Mouse (Mus musculus) heart, adult 18-20 months (tissue): ENCODE measurements around the gene Fgf15. TPM values are rescaled to one million over a fixed set of nuclear protein-coding genes. Genes with fewer than 3 reads are reported as not detected.

ENCODE experiments used
- DNase-seq, 2 experiments: peaks; one replicate each; pipeline ENCODE4 v3.0.0; 2021 to 2022; ENCODE audit warnings: mixed read lengths in 1 of 2
- long read RNA-seq, 2 experiments: library from polyadenylated mRNA; stranded (forward); transcript quantifications; one replicate each; pipeline ENCODE4 v2.0.0; 2021
- total RNA-seq, 2 experiments: library from RNA; stranded (reverse); gene quantifications; 2 replicates each; pipeline ENCODE4 v1.2.3; 2021

Gene Fgf15
- not detected for total RNA-seq
- long read RNA-seq, experiment 1, result 0 reads
- long read RNA-seq, experiment 2, result 0 reads

- DNase-seq, result peak in 1 of 2 experiments; percentile 20
Observed at GRCm38 (mm10) chr7:144896294-144897218, at the start of gene Fgf15. Gene Fgf15 (plus strand): TSS chr7:144896531.

GRCm38 (mm10) chr7:144847067-144847466 is 49.3 kb upstream of the Fgf15 start, which contains the start of gene Fgf4:
Gene Fgf4 (plus strand): TSS chr7:144847367.
- DNase-seq, result no peak

GRCm38 (mm10) chr7:144851321-144851720 is 45.0 kb upstream of the Fgf15 start:
- DNase-seq, result no peak

- no peak for DNase-seq
Observed at GRCm38 (mm10) chr7:144854966-144855365, 41.4 kb upstream of the Fgf15 start.

- DNase-seq, result no peak
Observed at GRCm38 (mm10) chr7:144857158-144857557, 39.2 kb upstream of the Fgf15 start.

GRCm38 (mm10) chr7:144857826-144858342 is 38.4 kb upstream of the Fgf15 start:
- DNase-seq, result no peak

- DNase-seq, result no peak
Observed at GRCm38 (mm10) chr7:144858702-144859101, 37.6 kb upstream of the Fgf15 start.

GRCm38 (mm10) chr7:144861056-144861768 is 35.1 kb upstream of the Fgf15 start:
- no peak for DNase-seq

- DNase-seq, result no peak
Observed at GRCm38 (mm10) chr7:144861769-144862070, 34.6 kb upstream of the Fgf15 start.

- no peak for DNase-seq
Observed at GRCm38 (mm10) chr7:144862126-144862525, 34.2 kb upstream of the Fgf15 start.

- no peak for DNase-seq
Observed at GRCm38 (mm10) chr7:144862712-144863111, 33.6 kb upstream of the Fgf15 start.

- no peak for DNase-seq
Observed at GRCm38 (mm10) chr7:144863196-144863595, 33.1 kb upstream of the Fgf15 start.

- DNase-seq, result no peak
Observed at GRCm38 (mm10) chr7:144864160-144864670, 32.1 kb upstream of the Fgf15 start.

- no peak for DNase-seq
Observed at GRCm38 (mm10) chr7:144867161-144867560, 29.2 kb upstream of the Fgf15 start.

GRCm38 (mm10) chr7:144867602-144868001 is 28.7 kb upstream of the Fgf15 start:
- DNase-seq, result no peak

- no peak for DNase-seq
Observed at GRCm38 (mm10) chr7:144872420-144872819, 23.9 kb upstream of the Fgf15 start.

- DNase-seq, result no peak
Observed at GRCm38 (mm10) chr7:144873160-144873559, 23.2 kb upstream of the Fgf15 start.

- no peak for DNase-seq
Observed at GRCm38 (mm10) chr7:144874226-144874625, 22.1 kb upstream of the Fgf15 start.

- no peak for DNase-seq
Observed at GRCm38 (mm10) chr7:144878401-144878800, 17.9 kb upstream of the Fgf15 start.

GRCm38 (mm10) chr7:144883106-144883505 is 13.2 kb upstream of the Fgf15 start:
- DNase-seq, result no peak

- no peak for DNase-seq
Observed at GRCm38 (mm10) chr7:144887672-144888071, 8.7 kb upstream of the Fgf15 start.

GRCm38 (mm10) chr7:144888564-144889299 is 7.6 kb upstream of the Fgf15 start:
- no peak for DNase-seq
